Mouse (Mus musculus): ENCODE results near the gene Itgb3bp. TPM values are rescaled to one million over a fixed set of nuclear protein-coding genes. Genes with fewer than 3 reads are reported as not detected.

The Itgb3bp gene
- polyA plus RNA-seq (2012), result 0.45 and 0.59 TPM in 2 replicates

GRCm38 (mm10) chr4:99929613-99930517 lies at the start of gene Itgb3bp:
TSS of gene Itgb3bp (minus strand) at chr4:99929813.

DNA sequence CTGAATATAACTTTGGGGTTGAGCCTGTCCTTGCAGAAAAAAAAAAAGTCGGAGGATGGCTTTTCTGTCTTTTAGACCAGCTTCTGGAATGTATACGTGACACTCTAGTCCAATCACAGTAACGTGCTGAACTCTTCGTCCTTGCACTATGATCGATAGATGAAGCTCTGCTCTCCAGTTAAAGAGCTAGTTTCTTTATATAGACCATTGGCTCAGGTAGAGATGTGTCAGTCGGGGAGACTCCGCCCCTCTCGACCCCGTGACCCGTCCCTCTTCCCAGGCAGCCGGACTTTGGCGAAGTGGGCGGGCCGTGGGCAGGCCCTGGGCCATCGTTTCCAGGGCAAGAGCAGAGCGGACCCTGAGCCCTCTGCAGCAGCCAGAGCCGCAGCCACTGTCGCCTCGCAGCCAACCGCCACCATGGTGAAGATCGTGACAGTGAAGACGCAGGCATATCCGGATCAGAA lies 432 bp downstream of the Itgb3bp start, which contains the start of gene Pgm1:
Gene Pgm1 (plus strand): TSS at position 266 of the 464 bp plus-strand sequence.

GRCm38 (mm10) chr4:99829094-99830073 lies 100.2 kb downstream of the Itgb3bp start, which contains the start of gene Efcab7:
TSS of gene Efcab7 (plus strand) at chr4:99829198.

Other genes with a start within 250 kb of the Itgb3bp start
- gene Alg6, start 214.1 kb downstream of the Itgb3bp start, polyA plus RNA-seq (2012), result 0.26 and 0.51 TPM in 2 replicates
- gene Efcab7, start 100.6 kb downstream of the Itgb3bp start, polyA plus RNA-seq (2012), result 0.12 and 0.19 TPM in 2 replicates
- 18.2 and 19.0 TPM in 2 replicates for gene Pgm1, start 399 bp downstream of the Itgb3bp start, polyA plus RNA-seq (2012)
- gene Ror1, start 166.0 kb upstream of the Itgb3bp start, polyA plus RNA-seq (2012), result 0.02 TPM in 1 of 2 replicates, not detected in the other

All from megakaryocyte-erythroid progenitor cell, adult 5 weeks (primary cell).